Mouse (Mus musculus): ENCODE measurements at regions not wholly inside any gene's neighbourhood (a gene's known extent, or its start where the extent isn't known, plus 50 kb on each side); places are given as distances from the start of the nearest gene placed in this dataset.

DNA sequence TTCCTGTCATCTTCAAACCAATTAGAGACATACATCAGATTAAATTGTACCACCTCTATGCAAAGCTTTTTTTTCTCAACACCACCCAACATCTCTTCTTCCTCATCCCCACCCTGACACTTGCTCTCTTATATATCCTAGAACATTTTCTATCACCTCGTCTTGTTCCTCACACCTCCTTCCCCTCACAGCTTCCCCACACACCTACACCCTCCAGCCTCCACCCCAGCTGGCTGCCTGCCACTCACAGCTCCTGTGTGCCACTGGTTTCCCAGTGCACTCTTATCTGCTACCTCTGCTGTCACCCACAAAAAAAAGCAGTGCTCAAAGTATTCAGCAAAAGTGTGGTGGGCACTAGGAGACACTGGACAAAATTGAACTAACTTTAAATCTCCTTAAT, 231.2 kb upstream of the Htr2a start:
- no peak for DNase-seq

DNA sequence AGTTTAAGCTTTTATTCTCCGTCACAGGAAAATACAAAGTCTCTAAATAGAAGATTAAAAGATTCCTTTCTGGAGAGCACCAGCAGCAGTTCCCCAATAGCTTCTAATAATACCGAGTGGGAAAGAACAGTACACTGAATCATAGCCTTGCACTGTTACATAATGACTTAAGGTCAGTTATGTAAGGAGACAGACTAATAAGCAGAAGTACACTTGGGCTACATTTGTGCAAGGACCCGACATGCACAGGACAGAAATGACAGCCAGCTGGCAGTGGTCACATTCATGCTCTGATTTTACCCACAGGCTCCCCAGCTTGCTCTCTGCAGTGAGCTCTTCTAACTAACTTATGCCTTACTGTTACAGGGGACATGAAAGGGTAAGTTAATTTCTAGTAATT, 212.4 kb upstream of the Htr2a start:
- no peak for DNase-seq

DNA sequence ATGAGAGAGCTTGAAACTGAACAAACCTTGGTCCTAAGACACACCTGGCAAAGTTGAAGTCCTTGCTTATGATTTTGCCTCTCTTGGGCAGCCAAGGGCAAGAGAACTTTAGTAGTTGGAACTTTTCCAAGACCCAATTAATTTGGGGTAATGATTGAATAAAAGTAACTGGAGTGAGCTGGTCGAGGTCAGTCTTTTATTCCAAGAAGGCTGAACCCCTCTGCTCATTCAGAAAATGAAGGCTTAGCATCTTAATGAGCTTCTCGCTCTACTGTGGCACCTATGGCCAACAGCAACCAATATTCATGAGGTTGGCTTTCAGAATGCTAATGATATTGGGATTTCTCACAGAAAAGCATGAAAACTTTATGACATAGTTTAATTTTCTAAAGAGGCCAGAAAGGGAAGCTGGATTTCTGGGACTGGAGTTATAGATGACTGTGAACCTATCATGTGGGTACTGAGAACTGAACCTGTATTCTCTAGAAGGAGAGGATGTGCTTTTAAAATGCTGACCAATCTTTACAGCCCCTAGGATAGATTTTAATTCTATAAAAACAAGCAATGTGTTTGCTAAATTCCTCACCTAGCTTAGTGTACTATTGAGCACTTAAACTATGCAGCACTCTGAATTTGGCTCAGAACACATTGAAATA, 176.5 kb upstream of the Htr2a start:
- no peak for DNase-seq

GRCm38 (mm10) chr14:74495504-74495903, 145.1 kb upstream of the Htr2a start:
- no peak for DNase-seq

DNA sequence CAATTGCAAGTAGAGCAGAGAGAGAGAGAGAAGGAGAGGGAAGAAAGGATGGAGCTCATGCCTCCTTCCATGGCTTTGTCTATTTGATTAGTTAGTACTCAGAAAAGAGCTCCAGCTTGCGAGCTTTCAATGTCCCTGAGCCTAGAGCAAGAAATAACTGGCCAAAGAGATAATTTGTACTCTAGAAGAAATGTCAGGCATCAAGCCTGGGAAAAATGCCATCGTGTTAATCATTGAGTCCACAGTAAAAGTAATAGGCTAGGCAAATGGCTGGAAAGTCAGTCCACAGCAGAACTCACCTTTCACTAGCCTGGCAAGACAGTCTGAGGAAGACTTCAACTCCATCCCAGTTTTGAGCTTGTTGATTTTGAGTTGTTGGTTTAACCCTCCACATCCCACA, 129.1 kb upstream of the Htr2a start:
- DNase-seq = no peak

- DNase-seq = no peak
Measured at GRCm38 (mm10) chr14:74516451-74516850, 124.2 kb upstream of the Htr2a start.

DNA sequence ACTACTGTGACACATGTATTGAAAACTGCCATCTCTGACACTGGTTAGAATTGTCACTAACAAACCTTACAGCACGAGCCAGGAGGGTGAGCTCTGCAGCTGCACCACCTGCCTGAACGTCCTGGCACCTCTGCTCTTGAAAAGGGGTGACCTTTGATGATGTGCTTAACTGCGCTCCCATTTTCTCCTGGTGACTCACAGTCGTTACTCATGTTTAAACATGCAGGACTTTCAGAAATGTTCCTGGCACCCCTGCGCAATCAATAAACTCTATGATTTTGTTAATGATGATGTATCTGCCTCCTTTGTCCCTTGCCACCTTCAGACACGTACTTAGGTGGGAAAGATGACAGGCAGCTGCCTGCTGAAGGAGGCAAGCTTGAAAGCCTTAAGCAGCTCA, 121.1 kb upstream of the Htr2a start:
- no peak for DNase-seq

DNA sequence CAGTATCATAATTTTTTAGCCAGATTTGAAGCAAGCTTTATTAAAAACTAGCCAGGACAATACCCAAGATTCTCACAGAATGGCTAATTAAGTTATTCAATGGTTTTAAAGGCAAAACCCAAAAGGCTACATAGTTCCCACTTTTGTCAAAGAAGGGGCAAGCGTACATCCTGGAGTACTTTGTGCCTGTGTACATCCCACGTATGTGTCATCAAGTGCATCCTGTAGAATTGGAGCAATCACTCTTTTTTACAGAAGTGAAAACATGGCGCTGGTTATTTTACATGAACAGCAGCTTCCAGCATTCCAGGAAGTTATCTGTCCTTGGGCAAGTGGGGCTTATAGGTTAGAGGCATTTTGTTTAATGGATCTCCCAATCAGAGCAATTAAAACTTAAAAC, 119.0 kb upstream of the Htr2a start:
- no peak for DNase-seq

GRCm38 (mm10) chr14:74527246-74527645, 113.4 kb upstream of the Htr2a start:
- DNase-seq = no peak

DNA sequence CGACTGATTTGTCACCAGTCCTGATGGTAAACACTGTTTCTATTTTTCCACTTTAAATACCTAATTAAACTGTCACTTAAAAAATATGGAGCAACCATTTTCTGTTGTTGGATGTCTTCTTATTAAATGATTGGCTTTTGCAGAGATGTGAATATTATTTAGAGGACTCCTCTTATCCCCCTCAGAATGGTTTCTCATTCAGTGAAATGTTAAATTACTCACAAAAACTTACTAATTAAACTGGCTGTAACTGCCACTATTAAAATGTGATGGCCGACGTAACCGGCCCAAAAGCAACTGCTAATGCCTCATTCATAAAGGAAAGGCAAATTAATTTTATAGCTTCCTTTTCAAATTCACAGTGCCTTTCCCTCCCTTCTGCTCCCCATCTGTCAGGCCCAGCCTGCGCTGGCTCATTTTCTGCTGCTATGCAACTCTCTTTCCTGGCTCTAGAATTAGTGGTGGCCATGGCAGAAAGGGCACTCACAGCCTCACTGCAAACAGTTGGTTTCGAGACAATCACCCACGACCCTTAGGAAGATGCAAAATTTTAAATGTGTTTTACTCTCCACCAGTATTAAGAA, 111.2 kb upstream of the Htr2a start:
- DNase-seq = no peak

DNA sequence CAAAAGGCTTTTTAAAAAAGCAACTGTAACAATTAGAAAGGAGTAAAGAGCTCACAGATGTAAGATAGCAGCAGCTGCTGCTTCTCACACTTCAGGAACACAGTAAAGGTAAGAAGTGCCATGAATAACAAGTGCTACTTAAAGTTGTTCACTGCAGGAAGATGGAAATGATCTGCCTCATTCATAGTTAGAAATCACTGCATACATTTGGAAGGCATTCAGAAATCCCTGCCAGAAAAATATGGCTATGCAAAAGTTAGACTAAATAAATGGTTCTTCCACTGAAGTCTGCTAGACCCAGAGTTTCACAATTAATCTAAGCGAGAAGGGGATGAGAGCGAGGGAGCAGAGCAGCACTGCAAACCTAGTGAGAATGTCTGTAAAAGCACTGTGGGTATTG, 102.5 kb upstream of the Htr2a start:
- DNase-seq = no peak

GRCm38 (mm10) chr14:74544028-74544427, 96.6 kb upstream of the Htr2a start:
- no peak for DNase-seq

DNA sequence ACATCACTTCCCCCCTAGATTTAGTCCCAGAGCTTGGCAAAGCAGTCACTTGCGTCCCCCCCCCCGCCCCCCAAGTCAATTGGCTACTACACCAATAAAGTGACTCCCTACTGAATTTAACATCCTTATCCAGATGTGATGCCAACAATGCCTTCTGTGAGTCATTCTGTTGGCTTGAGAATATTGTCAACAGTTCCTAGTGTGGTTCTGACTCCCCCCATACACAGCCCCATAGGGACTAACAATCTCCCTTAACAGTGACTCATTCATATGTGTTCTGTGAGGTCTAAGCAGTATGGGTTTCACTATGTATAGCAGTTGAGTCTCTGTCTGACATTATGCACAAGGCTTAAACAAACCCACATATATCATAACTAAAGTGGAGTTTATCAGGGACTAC, 89.5 kb upstream of the Htr2a start:
- no peak for DNase-seq

DNA sequence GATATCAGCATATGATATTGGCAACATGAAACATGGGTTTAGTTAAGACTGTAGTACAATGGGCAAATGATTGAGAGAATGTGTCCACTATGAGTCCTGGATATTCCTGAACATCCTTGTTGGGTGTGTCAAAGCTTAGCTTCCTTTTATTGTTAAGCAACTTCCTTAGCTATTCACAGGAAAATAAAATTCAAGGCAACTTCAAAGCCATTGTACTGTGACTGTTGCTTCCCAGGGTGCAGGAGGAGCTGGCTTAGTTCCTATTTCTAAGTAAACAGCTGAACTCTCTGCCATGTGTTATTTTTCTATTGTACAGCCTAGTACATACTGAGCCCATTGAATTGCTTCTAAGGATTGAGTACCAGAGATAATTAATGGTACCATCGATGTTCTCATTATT, 87.0 kb upstream of the Htr2a start:
- no peak for DNase-seq

GRCm38 (mm10) chr14:74558359-74558758, 82.3 kb upstream of the Htr2a start:
- DNase-seq = no peak

All from cerebellum, adult 8-10 months (tissue).